Mouse (Mus musculus): ENCODE measurements around the gene Lingo1. TPM values are rescaled to one million over a fixed set of nuclear protein-coding genes. Genes with fewer than 3 reads are reported as not detected.

The Lingo1 gene
- polyA plus RNA-seq, 1 experiment from 2014 or later = 0.36 TPM

- ATAC-seq (ENCODE audit: low read depth) (no peak), DNase-seq (no peak)
- Histone ChIP-seq H3K9ac (no peak overlapping the region), H3K4me3 (replicated peaks) (no peak overlapping the region), H3K4me2 (no peak overlapping the region), H3K4me1 (replicated peaks) (no peaks in the 10 kb centered on the region), H3K27me3 (no peaks in the 10 kb centered on the region), H3K9me3 (replicated peaks) (no peaks in the 10 kb centered on the region), H3K27ac (no peak overlapping the region), H3K36me3 (no peaks in the 10 kb centered on the region)
- WGBS (ENCODE audit: insufficient replicate concordance) = 28% methylated on average over 8 of the region's 8 CpGs
Observed at GRCm38 (mm10) chr9:56582628-56583027, 213.6 kb downstream of the Lingo1 start.

DNA sequence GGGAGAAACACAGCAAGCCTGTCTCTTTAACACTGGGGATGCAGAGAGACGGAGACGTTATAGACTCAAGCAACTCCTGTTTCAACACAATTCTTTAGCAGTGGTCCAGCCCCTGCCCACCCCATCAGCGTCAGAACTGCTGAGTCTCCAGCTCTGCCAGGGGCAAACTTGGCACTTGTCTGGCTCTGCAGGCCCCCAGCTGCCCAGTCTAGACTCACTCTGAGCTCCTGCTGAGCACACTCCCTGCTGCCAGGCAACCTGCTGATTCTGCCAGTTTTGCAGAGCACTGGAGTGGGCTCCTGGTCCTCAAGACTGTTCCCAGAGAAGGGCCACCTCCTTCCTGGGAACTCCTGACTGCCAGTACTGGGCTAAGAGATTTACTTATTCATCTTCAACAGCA, 214.6 kb downstream of the Lingo1 start:
- H3K36me3 ChIP-seq = no peaks in the 10 kb centered on the region
- no peak overlapping the region for H3K4me3 ChIP-seq (replicated peaks)
- 46% methylated on average over 3 of the region's 3 CpGs for WGBS (ENCODE audit: insufficient replicate concordance)
- H3K27me3 ChIP-seq = no peaks in the 10 kb centered on the region
- H3K4me1 ChIP-seq (replicated peaks) = no peaks in the 10 kb centered on the region
- no peak overlapping the region for H3K27ac ChIP-seq
- no peaks in the 10 kb centered on the region for H3K9me3 ChIP-seq (replicated peaks)
- ATAC-seq (ENCODE audit: low read depth) (no peak), DNase-seq (no peak)
- no peak overlapping the region for H3K4me2 ChIP-seq
- no peak overlapping the region for H3K9ac ChIP-seq

DNA sequence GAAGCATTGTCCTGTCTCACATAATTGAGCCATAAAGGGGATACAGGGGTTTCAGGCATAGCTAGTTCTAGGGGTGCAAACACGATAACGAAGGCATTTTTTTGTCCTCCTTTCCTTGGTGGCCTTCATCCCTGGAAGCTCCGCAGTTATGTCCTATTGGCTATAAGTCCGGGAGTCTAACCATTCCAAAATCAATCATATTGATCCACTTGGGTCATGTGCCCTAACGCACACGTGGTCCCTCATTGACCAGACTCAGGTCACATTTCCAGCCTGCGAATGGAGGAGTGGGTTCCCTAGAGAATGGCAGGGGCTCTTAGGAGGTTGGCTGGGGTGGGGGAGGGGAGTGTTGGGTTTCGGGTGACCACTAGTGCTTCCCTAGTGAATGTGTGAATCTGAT, 215.3 kb downstream of the Lingo1 start:
- no peak for ATAC-seq (ENCODE audit: low read depth)
- WGBS (ENCODE audit: insufficient replicate concordance) = 62% methylated on average over 8 of the region's 8 CpGs
- H3K9ac ChIP-seq = no peak overlapping the region
- H3K36me3 ChIP-seq = no peaks in the 10 kb centered on the region
- no peaks in the 10 kb centered on the region for H3K27me3 ChIP-seq
- no peak overlapping the region for H3K4me3 ChIP-seq (replicated peaks)
- DNase-seq = no peak
- no peaks in the 10 kb centered on the region for H3K4me1 ChIP-seq (replicated peaks)
- H3K27ac ChIP-seq = no peak overlapping the region
- no peaks in the 10 kb centered on the region for H3K9me3 ChIP-seq (replicated peaks)
- H3K4me2 ChIP-seq = no peak overlapping the region

GRCm38 (mm10) chr9:56580101-56580500, 216.2 kb downstream of the Lingo1 start:
- Histone ChIP-seq H3K27me3 (no peaks in the 10 kb centered on the region), H3K4me3 (replicated peaks) (no peak overlapping the region), H3K4me2 (no peak overlapping the region), H3K4me1 (replicated peaks) (no peaks in the 10 kb centered on the region), H3K36me3 (no peaks in the 10 kb centered on the region), H3K9ac (no peak overlapping the region), H3K27ac (no peak overlapping the region), H3K9me3 (replicated peaks) (no peaks in the 10 kb centered on the region)
- no peak for ATAC-seq (ENCODE audit: low read depth)
- WGBS (ENCODE audit: insufficient replicate concordance) = 19% methylated on average over 4 of the region's 4 CpGs
- no peak for DNase-seq

DNA sequence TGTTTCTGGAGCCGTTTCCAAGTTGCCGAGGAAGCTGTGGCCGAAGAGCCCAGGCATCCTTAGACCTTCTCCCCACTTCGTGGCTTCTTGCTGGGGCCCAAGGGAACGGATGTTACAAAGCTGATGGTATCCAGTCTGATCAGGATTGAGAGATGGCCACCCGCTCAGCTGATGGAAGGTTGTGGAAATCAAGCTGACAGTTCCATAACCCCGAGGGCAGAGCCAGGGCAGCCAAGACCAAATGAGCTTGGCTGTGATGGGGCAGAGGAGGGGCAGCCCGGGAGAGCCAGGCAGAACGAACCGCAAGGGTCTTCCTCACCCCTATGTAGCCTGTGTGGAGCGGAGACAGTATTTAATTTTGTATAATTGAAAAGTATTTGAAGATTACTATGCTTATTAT, 218.9 kb downstream of the Lingo1 start:
- no peaks in the 10 kb centered on the region for H3K27me3 ChIP-seq
- no peak overlapping the region for H3K4me2 ChIP-seq
- H3K27ac ChIP-seq = no peak overlapping the region
- no peak overlapping the region for H3K9ac ChIP-seq
- no peaks in the 10 kb centered on the region for H3K4me1 ChIP-seq (replicated peaks)
- H3K4me3 ChIP-seq (replicated peaks) = no peak overlapping the region
- no peaks in the 10 kb centered on the region for H3K9me3 ChIP-seq (replicated peaks)
- ATAC-seq (ENCODE audit: low read depth) (no peak), DNase-seq (no peak)
- no peaks in the 10 kb centered on the region for H3K36me3 ChIP-seq
- WGBS (ENCODE audit: insufficient replicate concordance) = 56% methylated on average over 11 of the region's 11 CpGs

DNA sequence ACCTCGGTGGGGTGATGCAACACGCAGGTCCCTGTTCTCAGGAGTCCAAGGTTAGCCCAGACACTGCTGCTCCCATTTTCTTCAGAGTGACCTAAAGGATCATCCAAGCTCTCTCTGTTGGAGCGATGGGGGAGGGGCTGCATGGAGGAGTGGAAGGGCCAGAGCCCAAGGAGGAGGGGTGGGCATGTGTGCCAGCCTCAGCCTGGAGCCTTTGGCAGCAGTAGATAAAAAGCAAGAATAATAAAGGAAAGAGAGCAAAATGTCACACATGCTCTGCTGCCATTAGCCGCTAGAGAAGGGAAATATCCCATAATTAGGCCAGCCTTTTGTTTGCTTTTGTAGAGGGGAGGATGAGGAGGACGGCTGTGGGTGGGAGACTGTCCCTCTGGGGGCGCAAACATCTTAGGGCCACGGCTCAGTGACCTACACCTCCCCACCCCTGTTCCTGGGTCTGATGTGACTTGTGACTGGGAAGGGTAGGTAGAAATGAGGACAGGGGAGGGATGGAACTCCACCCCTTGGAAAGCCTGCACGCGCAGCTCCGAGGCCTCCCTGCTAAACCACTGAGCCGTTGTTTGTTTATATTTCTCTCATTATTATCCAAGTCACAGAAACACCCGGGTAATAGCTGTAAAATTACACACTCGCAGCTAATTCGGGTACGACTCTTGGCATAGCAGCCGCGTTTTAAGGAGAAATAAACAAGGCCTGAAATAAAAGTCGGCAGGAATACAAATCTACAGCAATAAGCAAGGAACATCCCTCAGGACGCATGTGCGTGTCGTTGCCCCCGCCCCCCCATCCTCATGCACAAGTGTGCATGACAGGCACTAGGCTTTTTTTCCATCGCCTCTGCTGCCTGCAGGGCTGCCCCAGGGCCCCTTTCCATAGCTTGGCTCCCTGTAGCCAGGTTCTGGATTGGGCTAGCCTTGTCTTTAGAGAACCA, 223.5 kb downstream of the Lingo1 start:
- H3K27me3 ChIP-seq = no peaks in the 10 kb centered on the region
- WGBS (ENCODE audit: insufficient replicate concordance) = 55% methylated on average over 23 of the region's 23 CpGs
- H3K36me3 ChIP-seq = no peaks in the 10 kb centered on the region
- H3K27ac ChIP-seq = no peak overlapping the region
- DNase-seq (no peak), ATAC-seq (ENCODE audit: low read depth) (no peak)
- H3K4me1 ChIP-seq (replicated peaks) = no peaks in the 10 kb centered on the region
- no peak overlapping the region for H3K4me3 ChIP-seq (replicated peaks)
- H3K4me2 ChIP-seq = no peak overlapping the region
- no peak overlapping the region for H3K9ac ChIP-seq
- no peaks in the 10 kb centered on the region for H3K9me3 ChIP-seq (replicated peaks)

Other genes with a start within 250 kb of the Lingo1 start
- not detected in 2 replicates for gene Odf3l1, start 68.2 kb upstream of the Lingo1 start, polyA plus RNA-seq (2015; fragmentation: Nextera tagmentation; extraction: Ambion mirVana)
- 0.35 and 0.50 TPM in 2 replicates for gene Cspg4, start 68.6 kb upstream of the Lingo1 start, polyA plus RNA-seq (2015; fragmentation: Nextera tagmentation; extraction: Ambion mirVana)
- gene Snx33, start 131.9 kb upstream of the Lingo1 start, polyA plus RNA-seq (2015; fragmentation: Nextera tagmentation; extraction: Ambion mirVana) = 1.2 and 1.4 TPM in 2 replicates
- 66.1 and 69.1 TPM in 2 replicates for gene Imp3, start 141.0 kb upstream of the Lingo1 start, polyA plus RNA-seq (2015; fragmentation: Nextera tagmentation; extraction: Ambion mirVana)
- 10.9 and 11.8 TPM in 2 replicates for gene Snupn, start 154.4 kb upstream of the Lingo1 start, polyA plus RNA-seq (2015; fragmentation: Nextera tagmentation; extraction: Ambion mirVana)
- 3.3 and 3.4 TPM in 2 replicates for gene Ptpn9, start 198.5 kb upstream of the Lingo1 start, polyA plus RNA-seq (2015; fragmentation: Nextera tagmentation; extraction: Ambion mirVana)

Data from liver, embryonic 13.5 days (tissue).